Mouse (Mus musculus): ENCODE measurements around the gene Cplx2. TPM values are rescaled to one million over a fixed set of nuclear protein-coding genes. Genes with fewer than 3 reads are reported as not detected.

Gene Cplx2
- polyA plus RNA-seq, 1 experiment from 2014 or later: 0.70 TPM

GRCm38 (mm10) chr13:54428771-54429170 is 57.6 kb downstream of the Cplx2 start:
- H3K36me3 ChIP-seq (ENCODE audit: control insufficient read depth, insufficient read depth): no peaks in the 10 kb centered on the region
- no peak for ATAC-seq (ENCODE audit: low read depth)
- H3K4me3 ChIP-seq (ENCODE audit: low read depth, low read length): no peak overlapping the region
- H3K9me3 ChIP-seq (replicated peaks; ENCODE audit: control insufficient read depth, low read length): no peaks in the 10 kb centered on the region
- H3K27ac ChIP-seq (ENCODE audit: low read length): no peak overlapping the region
- H3K4me2 ChIP-seq (ENCODE audit: low read depth, low read length): no peak overlapping the region
- no peak overlapping the region for H3K9ac ChIP-seq (ENCODE audit: low read depth, low read length)
- no peaks in the 10 kb centered on the region for H3K27me3 ChIP-seq (ENCODE audit: control insufficient read depth, insufficient read depth, low read depth, low read length)
- 51% methylated on average over 3 of the region's 3 CpGs for WGBS (ENCODE audit: insufficient replicate concordance)
- no peaks in the 10 kb centered on the region; the same call in 1 of the 2 replicates for H3K4me1 ChIP-seq (ENCODE audit: control insufficient read depth, low read depth, low read length)

DNA sequence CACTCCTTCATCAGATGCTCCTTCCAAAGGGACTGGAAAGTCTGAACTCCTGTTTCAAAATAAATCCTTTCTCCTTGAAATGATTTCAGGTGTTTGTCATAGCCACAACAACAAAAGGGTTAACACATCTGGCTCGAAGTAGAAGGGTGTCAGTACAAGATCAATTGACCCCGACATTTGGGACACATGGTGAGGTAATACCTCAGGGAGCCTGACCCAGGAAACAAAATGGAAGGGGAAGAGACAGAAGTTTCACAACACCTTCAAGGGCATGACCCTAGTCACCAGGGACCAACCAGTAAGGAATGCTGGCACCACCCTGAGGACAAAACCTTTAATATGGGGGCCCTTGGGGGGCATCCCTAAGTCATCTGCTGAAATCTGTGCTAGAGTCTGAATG is 58.9 kb downstream of the Cplx2 start:
- Histone ChIP-seq H3K9me3 (replicated peaks; ENCODE audit: control insufficient read depth, low read length) (no peaks in the 10 kb centered on the region), H3K36me3 (ENCODE audit: control insufficient read depth, insufficient read depth) (no peaks in the 10 kb centered on the region), H3K27me3 (ENCODE audit: control insufficient read depth, insufficient read depth, low read depth, low read length) (no peaks in the 10 kb centered on the region), H3K9ac (ENCODE audit: low read depth, low read length) (no peak overlapping the region), H3K4me2 (ENCODE audit: low read depth, low read length) (no peak overlapping the region), H3K27ac (ENCODE audit: low read length) (no peak overlapping the region), H3K4me3 (ENCODE audit: low read depth, low read length) (no peak overlapping the region), H3K4me1 (ENCODE audit: control insufficient read depth, low read depth, low read length) (no peaks in the 10 kb centered on the region)
- no peak for ATAC-seq (ENCODE audit: low read depth)
- 26% methylated on average over 2 of the region's 2 CpGs for WGBS (ENCODE audit: insufficient replicate concordance)

- Histone ChIP-seq H3K9me3 (replicated peaks; ENCODE audit: control insufficient read depth, low read length) (no peaks in the 10 kb centered on the region), H3K27ac (ENCODE audit: low read length) (no peak overlapping the region), H3K4me3 (ENCODE audit: low read depth, low read length) (no peak overlapping the region), H3K9ac (ENCODE audit: low read depth, low read length) (no peak overlapping the region), H3K4me1 (ENCODE audit: control insufficient read depth, low read depth, low read length) (no peaks in the 10 kb centered on the region), H3K36me3 (ENCODE audit: control insufficient read depth, insufficient read depth) (no peaks in the 10 kb centered on the region), H3K27me3 (ENCODE audit: control insufficient read depth, insufficient read depth, low read depth, low read length) (no peaks in the 10 kb centered on the region), H3K4me2 (ENCODE audit: low read depth, low read length) (no peak overlapping the region)
- ATAC-seq (ENCODE audit: low read depth): no peak
- WGBS (ENCODE audit: insufficient replicate concordance): 71% methylated on average over 9 of the region's 9 CpGs
These were observed 60.0 kb downstream of the Cplx2 start for GRCm38 (mm10) chr13:54431161-54431560.

Other genes starting within 250 kb of the Cplx2 start
- gene Hrh2, start 179.2 kb upstream of the Cplx2 start, polyA plus RNA-seq (2015; fragmentation: Nextera tagmentation; extraction: Ambion mirVana): 0.02 and 0.08 TPM in 2 replicates
- gene Thoc3, start 97.5 kb downstream of the Cplx2 start, polyA plus RNA-seq (2015; fragmentation: Nextera tagmentation; extraction: Ambion mirVana): 33.4 and 37.6 TPM in 2 replicates
- gene Simc1, start 132.4 kb downstream of the Cplx2 start, polyA plus RNA-seq (2015; fragmentation: Nextera tagmentation; extraction: Ambion mirVana): 1.5 TPM in 2 replicates
- gene 4833439L19Rik, start 194.1 kb downstream of the Cplx2 start, polyA plus RNA-seq (2015; fragmentation: Nextera tagmentation; extraction: Ambion mirVana): 47.7 and 50.2 TPM in 2 replicates
- 7.6 and 8.4 TPM in 2 replicates for gene Arl10, start 203.7 kb downstream of the Cplx2 start, polyA plus RNA-seq (2015; fragmentation: Nextera tagmentation; extraction: Ambion mirVana)
- 37.9 and 41.0 TPM in 2 replicates for gene Nop16, start 218.7 kb downstream of the Cplx2 start, polyA plus RNA-seq (2015; fragmentation: Nextera tagmentation; extraction: Ambion mirVana)
- 102 and 108 TPM in 2 replicates for gene Higd2a, start 218.9 kb downstream of the Cplx2 start, polyA plus RNA-seq (2015; fragmentation: Nextera tagmentation; extraction: Ambion mirVana)
- gene Cltb, start 240.0 kb downstream of the Cplx2 start, polyA plus RNA-seq (2015; fragmentation: Nextera tagmentation; extraction: Ambion mirVana): 30.8 and 33.2 TPM in 2 replicates